Mouse (Mus musculus): ENCODE data around the gene Map9. TPM values are rescaled to one million over a fixed set of nuclear protein-coding genes. Genes with fewer than 3 reads are reported as not detected.
"Not testable (repeated sequence)": the region's sequence is repeated elsewhere in the genome, so short reads cannot be mapped to it uniquely, and the experiment has no call there.

Gene Map9
- total and polyA plus RNA-seq, 3 experiments = 0.42 to 6.7 (median 4.5) TPM

GRCm38 (mm10) chr3:82412397-82412796 lies 54.6 kb downstream of the Map9 start:
- DNase-seq = no peak

- no peak for DNase-seq
These were observed 60.1 kb downstream of the Map9 start for GRCm38 (mm10) chr3:82417958-82418357.

GRCm38 (mm10) chr3:82435351-82435750 lies 77.5 kb downstream of the Map9 start:
- no peak for DNase-seq

GRCm38 (mm10) chr3:82440976-82441375 lies 83.1 kb downstream of the Map9 start:
- no peak for DNase-seq

DNA sequence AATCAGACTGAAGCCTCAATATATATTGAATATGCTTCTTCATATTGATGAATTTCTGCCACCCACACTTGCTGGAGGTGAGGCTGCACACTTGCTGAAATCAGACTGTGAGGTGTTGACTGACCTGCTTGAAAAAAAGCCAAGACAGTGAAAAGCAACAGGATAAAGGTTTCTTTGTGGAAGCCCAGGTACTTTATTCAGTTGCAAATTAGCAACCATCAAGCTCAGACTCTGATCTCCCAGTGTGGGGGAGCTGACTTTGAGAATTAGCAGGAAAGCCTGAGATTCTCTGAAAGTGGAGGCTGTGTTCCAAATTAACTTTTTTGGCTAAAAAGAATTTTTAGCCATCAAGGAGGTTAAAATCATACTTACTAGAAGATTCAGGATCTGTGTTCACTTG lies 83.8 kb downstream of the Map9 start:
- not testable (repeated sequence) for DNase-seq

Other genes starting within 250 kb of the Map9 start
- gene Gucy1a1, start 212.3 kb upstream of the Map9 start, total RNA-seq (2021) = 10 to 100 TPM; 22.4 to 32.3 TPM
- 5.3 and 7.9 TPM in 2 replicates for gene Gucy1a1, start 212.3 kb upstream of the Map9 start, polyA plus RNA-seq (2012; rRNA removed)
- gene Npy2r, start 190.0 kb downstream of the Map9 start, total RNA-seq (2021) = 10 to 100 TPM in 1 of 2 experiments, 1 to 10 TPM in 1; 8.4 to 11.3 TPM
- gene Npy2r, start 190.0 kb downstream of the Map9 start, polyA plus RNA-seq (2012; rRNA removed) = 3.3 and 4.8 TPM in 2 replicates

Data from adrenal gland, adult 2 months (tissue).